Mouse (Mus musculus) heart, embryonic 15.5 days (tissue): ENCODE results near the gene Ddi1. TPM values are rescaled to one million over a fixed set of nuclear protein-coding genes. Genes with fewer than 3 reads are reported as not detected.
"Not testable (repeated sequence)": the region's sequence is repeated elsewhere in the genome, so short reads cannot be mapped to it uniquely, and the experiment has no call there.

ENCODE experiments used
- ATAC-seq: fragments of 200-750 bp; cut with Nextera tagmentation; replicated peaks from 2 replicates; pipeline ENCODE4 v1.8.0; 2017; ENCODE audit warnings: low read depth, moderate TSS enrichment; ENCODE audit not compliant: insufficient number of reproducible peaks, insufficient read depth, low FRiP score
- H3K27ac ChIP-seq: fragments of 300-500 bp; sonication (generic); 2 replicates; pipeline ENCODE4 v1.5.1; 2015; ENCODE audit warnings: mild to moderate bottlenecking, inconsistent platforms
- H3K27me3 ChIP-seq: fragments of 300-500 bp; sonication (generic); 2 replicates; pipeline ENCODE4 v1.6.1; 2015; ENCODE audit warnings: inconsistent platforms
- H3K36me3 ChIP-seq: fragments of 300-500 bp; sonication (generic); 2 replicates; pipeline ENCODE4 v1.6.1; 2015; ENCODE audit warnings: mild to moderate bottlenecking, inconsistent platforms
- H3K4me1 ChIP-seq: fragments of 300-500 bp; sonication (generic); replicated peaks from 2 replicates; pipeline ENCODE4 v1.6.1; 2015; ENCODE audit warnings: inconsistent platforms
- H3K4me2 ChIP-seq: fragments of 300-500 bp; sonication (generic); 2 replicates; pipeline ENCODE4 v1.6.1; 2015; ENCODE audit warnings: inconsistent platforms, mild to moderate bottlenecking, moderate library complexity
- H3K4me3 ChIP-seq: fragments of 300-500 bp; sonication (generic); 2 replicates; pipeline ENCODE4 v1.5.1; 2015; ENCODE audit warnings: mild to moderate bottlenecking, inconsistent platforms
- H3K9ac ChIP-seq: fragments of 300-500 bp; sonication (generic); 2 replicates; pipeline ENCODE4 v1.6.1; 2015; ENCODE audit warnings: mild to moderate bottlenecking, inconsistent platforms
- H3K9me3 ChIP-seq: fragments of 300-500 bp; sonication (generic); replicated peaks from 2 replicates; pipeline ENCODE4 v1.6.1; 2016; ENCODE audit warnings: inconsistent platforms
- WGBS: fragments of 180-500 bp; shearing (Covaris S2); methylation state at CpG from one replicate; pipeline ENCODE4 v1.1.7; 2015; ENCODE audit warnings: mixed read lengths; 5-methylcytosine and 5-hydroxymethylcytosine counted together
- polyA plus RNA-seq: library from polyadenylated mRNA; unstranded; fragments of >200 nt; fragmentation: Nextera tagmentation; extraction: Ambion mirVana; gene quantifications from 2 replicates; pipeline ENCODE4 v1.2.1, GENCODE M21; 2015

Gene Ddi1
- polyA plus RNA-seq, 1 experiment from 2014 or later = 0.01 TPM

GRCm38 (mm10) chr9:6251990-6252389 is 17.7 kb downstream of the Ddi1 start:
- no peak overlapping the region for H3K4me3 ChIP-seq
- H3K9me3 ChIP-seq = no peaks in the 10 kb centered on the region
- no peak overlapping the region for H3K4me2 ChIP-seq
- H3K27me3 ChIP-seq = no peaks in the 10 kb centered on the region
- no peak overlapping the region for H3K27ac ChIP-seq
- no peaks in the 10 kb centered on the region for H3K4me1 ChIP-seq
- no peak overlapping the region for H3K9ac ChIP-seq
- no peaks in the 10 kb centered on the region for H3K36me3 ChIP-seq
- 78% methylated on average over 2 of the region's 2 CpGs for WGBS
- ATAC-seq = no peak

GRCm38 (mm10) chr9:6250320-6250719 is 19.3 kb downstream of the Ddi1 start:
- H3K4me3 ChIP-seq = no peak overlapping the region
- no peaks in the 10 kb centered on the region for H3K36me3 ChIP-seq
- no peak overlapping the region for H3K4me2 ChIP-seq
- no peak for ATAC-seq
- 67% methylated on average over 1 of the region's 1 CpGs for WGBS
- H3K27ac ChIP-seq = no peak overlapping the region
- H3K9me3 ChIP-seq = no peaks in the 10 kb centered on the region
- H3K27me3 ChIP-seq = no peaks in the 10 kb centered on the region
- no peak overlapping the region for H3K9ac ChIP-seq
- H3K4me1 ChIP-seq = no peaks in the 10 kb centered on the region

- H3K9ac ChIP-seq, H3K36me3 ChIP-seq, H3K9me3 ChIP-seq, H3K27me3 ChIP-seq, ATAC-seq, H3K27ac ChIP-seq, H3K4me1 ChIP-seq, H3K4me2 ChIP-seq, H3K4me3 ChIP-seq: not testable (repeated sequence)
- WGBS = 85% methylated on average over 1 of the region's 1 CpGs
These were observed 33.7 kb downstream of the Ddi1 start for GRCm38 (mm10) chr9:6235982-6236381.

GRCm38 (mm10) chr9:6217505-6217904 is 52.1 kb downstream of the Ddi1 start:
- Histone ChIP-seq H3K4me2 (no peak overlapping the region), H3K4me3 (no peak overlapping the region), H3K9me3 (no peaks in the 10 kb centered on the region), H3K4me1 (no peaks in the 10 kb centered on the region), H3K36me3 (no peaks in the 10 kb centered on the region), H3K27ac (no peak overlapping the region), H3K9ac (no peak overlapping the region), H3K27me3 (no peaks in the 10 kb centered on the region)
- WGBS = 69% methylated on average over 1 of the region's 1 CpGs
- ATAC-seq = no peak

- H3K9ac ChIP-seq = no peak overlapping the region
- H3K36me3 ChIP-seq = no peaks in the 10 kb centered on the region
- H3K4me3 ChIP-seq = no peak overlapping the region
- H3K27ac ChIP-seq = no peak overlapping the region
- no peaks in the 10 kb centered on the region for H3K27me3 ChIP-seq
- ATAC-seq = no peak
- no peak overlapping the region for H3K4me2 ChIP-seq
- no peaks in the 10 kb centered on the region for H3K9me3 ChIP-seq
- no peaks in the 10 kb centered on the region for H3K4me1 ChIP-seq
- 63% methylated on average over 5 of the region's 5 CpGs for WGBS
These were observed 56.8 kb downstream of the Ddi1 start for GRCm38 (mm10) chr9:6212862-6213261.

Other genes with a start within 250 kb of the Ddi1 start
- 8.0 and 8.3 TPM in 2 replicates for gene Pdgfd, start 101.3 kb downstream of the Ddi1 start, polyA plus RNA-seq